Mouse (Mus musculus): Measurements from ENCODE around the gene Tmigd3. TPM values are rescaled to one million over a fixed set of nuclear protein-coding genes. Genes with fewer than 3 reads are reported as not detected.

Gene Tmigd3
- polyA plus RNA-seq, 1 experiment, result 1.1 TPM

GRCm38 (mm10) chr3:105904213-105904612, 33.5 kb downstream of the Tmigd3 start:
- Histone ChIP-seq H3K27ac (ENCODE audit: control insufficient read depth, insufficient read depth, low read length) (no peak overlapping the region), H3K36me3 (ENCODE audit: control insufficient read depth, insufficient read depth, low read length) (no peaks in the 10 kb centered on the region), H3K27me3 (ENCODE audit: control insufficient read depth, insufficient read depth, low read length) (no peaks in the 10 kb centered on the region), H3K4me1 (replicated peaks; ENCODE audit: control insufficient read depth, insufficient read depth, low read length) (peaks cover 15% of the 10 kb centered on the region), H3K4me3 (ENCODE audit: control insufficient read depth, insufficient read depth, low read length) (no peak overlapping the region)
- DNase-seq, result no peak
- WGBS, result 50% methylated on average over 4 of the region's 4 CpGs
- no peak for TF ChIP-seq CTCF (IDR thresholded peaks at IDR 0.05; ENCODE audit: borderline replicate concordance, control insufficient read depth, extremely low read depth, insufficient read depth, low read length, poor library complexity)
- TF ChIP-seq POLR2A (IDR thresholded peaks at IDR 0.05; ENCODE audit: control insufficient read depth, extremely low read depth, insufficient read depth, low read length, poor library complexity), result no peak

- H3K36me3 ChIP-seq (ENCODE audit: control insufficient read depth, insufficient read depth, low read length), result no peaks in the 10 kb centered on the region
- H3K4me1 ChIP-seq (replicated peaks; ENCODE audit: control insufficient read depth, insufficient read depth, low read length), result peaks cover 15% of the 10 kb centered on the region
- 98% methylated on average over 9 of the region's 9 CpGs for WGBS
- no peaks in the 10 kb centered on the region for H3K27me3 ChIP-seq (ENCODE audit: control insufficient read depth, insufficient read depth, low read length)
- H3K27ac ChIP-seq (ENCODE audit: control insufficient read depth, insufficient read depth, low read length), result no peak overlapping the region
- no peak for TF ChIP-seq CTCF (IDR thresholded peaks at IDR 0.05; ENCODE audit: borderline replicate concordance, control insufficient read depth, extremely low read depth, insufficient read depth, low read length, poor library complexity)
- no peak for TF ChIP-seq POLR2A (IDR thresholded peaks at IDR 0.05; ENCODE audit: control insufficient read depth, extremely low read depth, insufficient read depth, low read length, poor library complexity)
- no peak overlapping the region for H3K4me3 ChIP-seq (ENCODE audit: control insufficient read depth, insufficient read depth, low read length)
- no peak for DNase-seq
Measured at GRCm38 (mm10) chr3:105904721-105905120, 34.0 kb downstream of the Tmigd3 start.

GRCm38 (mm10) chr3:105907956-105908655, 37.4 kb downstream of the Tmigd3 start:
- 92% methylated on average over 9 of the region's 9 CpGs for WGBS
- H3K27me3 ChIP-seq (ENCODE audit: control insufficient read depth, insufficient read depth, low read length), result no peaks in the 10 kb centered on the region
- DNase-seq, result no peak
- no peak overlapping the region for H3K27ac ChIP-seq (ENCODE audit: control insufficient read depth, insufficient read depth, low read length)
- no peaks in the 10 kb centered on the region for H3K36me3 ChIP-seq (ENCODE audit: control insufficient read depth, insufficient read depth, low read length)
- TF ChIP-seq CTCF (IDR thresholded peaks at IDR 0.05; ENCODE audit: borderline replicate concordance, control insufficient read depth, extremely low read depth, insufficient read depth, low read length, poor library complexity) (no peak), POLR2A (IDR thresholded peaks at IDR 0.05; ENCODE audit: control insufficient read depth, extremely low read depth, insufficient read depth, low read length, poor library complexity) (no peak)
- no peak overlapping the region for H3K4me3 ChIP-seq (ENCODE audit: control insufficient read depth, insufficient read depth, low read length)
- H3K4me1 ChIP-seq (replicated peaks; ENCODE audit: control insufficient read depth, insufficient read depth, low read length), result peaks cover 22% of the 10 kb centered on the region

- no peak for DNase-seq
- WGBS, result 88% methylated on average over 4 of the region's 4 CpGs
- Histone ChIP-seq H3K27me3 (ENCODE audit: control insufficient read depth, insufficient read depth, low read length) (no peaks in the 10 kb centered on the region), H3K27ac (ENCODE audit: control insufficient read depth, insufficient read depth, low read length) (no peak overlapping the region), H3K4me3 (ENCODE audit: control insufficient read depth, insufficient read depth, low read length) (no peak overlapping the region), H3K4me1 (replicated peaks; ENCODE audit: control insufficient read depth, insufficient read depth, low read length) (peaks cover 23% of the 10 kb centered on the region), H3K36me3 (ENCODE audit: control insufficient read depth, insufficient read depth, low read length) (no peaks in the 10 kb centered on the region)
- no peak for TF ChIP-seq POLR2A (IDR thresholded peaks at IDR 0.05; ENCODE audit: control insufficient read depth, extremely low read depth, insufficient read depth, low read length, poor library complexity)
Measured at GRCm38 (mm10) chr3:105908976-105909375, 38.3 kb downstream of the Tmigd3 start.

- no peak for DNase-seq
- no peak for TF ChIP-seq CTCF (IDR thresholded peaks at IDR 0.05; ENCODE audit: borderline replicate concordance, control insufficient read depth, extremely low read depth, insufficient read depth, low read length, poor library complexity)
- TF ChIP-seq POLR2A (IDR thresholded peaks at IDR 0.05; ENCODE audit: control insufficient read depth, extremely low read depth, insufficient read depth, low read length, poor library complexity), result no peak
- Histone ChIP-seq H3K4me1 (replicated peaks; ENCODE audit: control insufficient read depth, insufficient read depth, low read length) (peaks cover 15% of the 10 kb centered on the region), H3K36me3 (ENCODE audit: control insufficient read depth, insufficient read depth, low read length) (no peaks in the 10 kb centered on the region), H3K27ac (ENCODE audit: control insufficient read depth, insufficient read depth, low read length) (peak overlapping the region; percentile 52; the same call in 1 of the 2 replicates), H3K27me3 (ENCODE audit: control insufficient read depth, insufficient read depth, low read length) (no peaks in the 10 kb centered on the region), H3K4me3 (ENCODE audit: control insufficient read depth, insufficient read depth, low read length) (no peak overlapping the region)
- 22% methylated on average over 11 of the region's 11 CpGs for WGBS
Measured at GRCm38 (mm10) chr3:105910519-105911190, 40.0 kb downstream of the Tmigd3 start.

GRCm38 (mm10) chr3:105912097-105912880, 41.6 kb downstream of the Tmigd3 start:
- H3K27me3 ChIP-seq (ENCODE audit: control insufficient read depth, insufficient read depth, low read length), result no peaks in the 10 kb centered on the region
- H3K4me3 ChIP-seq (ENCODE audit: control insufficient read depth, insufficient read depth, low read length), result no peak overlapping the region
- no peak for DNase-seq
- 85% methylated on average over 9 of the region's 9 CpGs for WGBS
- H3K36me3 ChIP-seq (ENCODE audit: control insufficient read depth, insufficient read depth, low read length), result no peaks in the 10 kb centered on the region
- no peak overlapping the region for H3K27ac ChIP-seq (ENCODE audit: control insufficient read depth, insufficient read depth, low read length)
- TF ChIP-seq POLR2A (IDR thresholded peaks at IDR 0.05; ENCODE audit: control insufficient read depth, extremely low read depth, insufficient read depth, low read length, poor library complexity), result no peak
- no peak for TF ChIP-seq CTCF (IDR thresholded peaks at IDR 0.05; ENCODE audit: borderline replicate concordance, control insufficient read depth, extremely low read depth, insufficient read depth, low read length, poor library complexity)
- peaks cover 15% of the 10 kb centered on the region for H3K4me1 ChIP-seq (replicated peaks; ENCODE audit: control insufficient read depth, insufficient read depth, low read length)
